Mouse (Mus musculus) spleen, adult 2 months (tissue): ENCODE measurements around the gene Ubash3b.

ENCODE experiments used
- CTCF ChIP-seq: fragments of 200-500 bp; IDR thresholded peaks from 2 replicates; pipeline ENCODE4 v1.5.1; 2011; ENCODE audit warnings: mild to moderate bottlenecking, inconsistent platforms; ENCODE audit not compliant: insufficient read depth, insufficient read length, insufficient replicate concordance; ENCODE audit errors: extremely low read depth
- POLR2A ChIP-seq: fragments of 200-500 bp; IDR thresholded peaks from 2 replicates; pipeline ENCODE4 v1.6.1; 2011; ENCODE audit warnings: low read depth, low read length, inconsistent platforms

DNA sequence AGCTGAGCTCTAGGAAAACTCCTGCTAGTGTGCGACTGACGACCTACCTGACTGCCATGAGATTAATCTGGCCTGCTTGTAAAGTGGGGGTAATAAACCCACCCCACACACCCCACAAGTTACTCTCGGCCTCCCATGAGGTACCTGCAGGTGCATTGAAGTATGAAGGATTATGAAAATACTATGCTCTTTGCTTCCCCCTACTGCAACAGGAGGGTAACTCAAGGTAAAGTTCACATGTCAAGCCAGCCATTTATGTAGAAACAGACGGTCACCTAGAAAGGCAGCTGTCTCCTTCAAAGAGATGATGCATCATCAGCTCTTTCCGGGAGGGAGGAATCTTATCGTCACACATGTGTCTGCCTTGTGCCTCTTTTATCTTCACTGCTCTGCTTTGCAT, 131.7 kb downstream of the Ubash3b start:
- TF ChIP-seq POLR2A (no peak), CTCF (no peak)
